Comparison of ENCODE assay signal across 8 mouse cellular contexts in genomic region chr1:79859026-79859425, GRCm38 (mm10). TPM values are rescaled to one million over a fixed set of nuclear protein-coding genes. Genes with fewer than 3 reads are reported as not detected.
DNase-seq lines count a peak whose midpoint lies in the region; ATAC-seq and TF ChIP-seq lines count a peak whose summit lies in the region.

No protein-coding gene starts in this region.

- H3K27ac ChIP-seq in ES-Bruce4 (ENCODE audit: insufficient read depth, low read length): no peak overlapping the region
- H3K27ac ChIP-seq in heart, postnatal 0 days (ENCODE audit: low read depth): no peak overlapping the region

- DNase-seq in heart, adult 11 months: peak; percentile 74
- no peak for DNase-seq in heart, postnatal 10 days
- DNase-seq in heart, postnatal 0 days (ENCODE audit: low spot score): no peak
- no peak for DNase-seq in right cerebral cortex, adult 18-20 months
- DNase-seq in lung, adult 18-20 months: no peak
- DNase-seq in right cerebral cortex, adult 2 months (ENCODE audit: low spot score in 2 of 2): no peak

- intact Hi-C loops in heart, postnatal 10 days (cut with DNase I): no loop called here

- peaks cover 17% of the 10 kb centered on the region for H3K27me3 ChIP-seq in ES-Bruce4 (ENCODE audit: control insufficient read depth, insufficient read depth, low read length, poor library complexity, severe bottlenecking)
- H3K27me3 ChIP-seq in heart, postnatal 0 days (ENCODE audit: control insufficient read depth, insufficient read depth, low read length): 0 out of 2 replicates have a peak, but pooled peaks cover 5% of the 10 kb centered on the region

- H3K4me2 ChIP-seq in heart, postnatal 0 days (ENCODE audit: low read depth, low read length): peak overlapping the region; percentile 98

- no peak for ATAC-seq in heart, postnatal 0 days (ENCODE audit: insufficient read depth, low read depth)
- peak; percentile 18; the same call in 1 of the 2 replicates for ATAC-seq in megakaryocyte-erythroid progenitor cell, adult 5-6 weeks (replicated peaks; ENCODE audit: low FRiP score, low TSS enrichment, poor library complexity, severe bottlenecking)

- WGBS in heart, postnatal 0 days: 31% methylated on average over 4 of the region's 4 CpGs

- TF ChIP-seq CTCF in ES-Bruce4 (IDR thresholded peaks at IDR 0.05; ENCODE audit: low read depth, low read length): no peak
- no peak for TF ChIP-seq CTCF in heart, postnatal 0 days (IDR thresholded peaks at IDR 0.05; ENCODE audit: low read depth)

- H3K4me1 ChIP-seq in ES-Bruce4 (ENCODE audit: control insufficient read depth, insufficient read depth, low read length): no peaks in the 10 kb centered on the region
- peaks cover 6% of the 10 kb centered on the region; the same call in 1 of the 2 replicates for H3K4me1 ChIP-seq in heart, postnatal 0 days (ENCODE audit: control insufficient read depth, insufficient read depth)

- no peak for TF ChIP-seq EP300 in ES-Bruce4 (IDR thresholded peaks at IDR 0.05; ENCODE audit: insufficient read depth, low read depth, low read length)
- TF ChIP-seq EP300 in heart, postnatal 0 days (IDR thresholded peaks at IDR 0.05; ENCODE audit: low read depth): no peak

- H3K9me3 ChIP-seq in ES-Bruce4 (replicated peaks; ENCODE audit: control insufficient read depth, insufficient read depth, low read length, poor library complexity, severe bottlenecking): no peaks in the 10 kb centered on the region
- H3K9me3 ChIP-seq in heart, postnatal 0 days (replicated peaks; ENCODE audit: control insufficient read depth, low read length): no peaks in the 10 kb centered on the region

- no peaks in the 10 kb centered on the region for H3K36me3 ChIP-seq in ES-Bruce4 (ENCODE audit: control insufficient read depth, insufficient read depth, low read length, poor library complexity, severe bottlenecking)
- no peaks in the 10 kb centered on the region for H3K36me3 ChIP-seq in heart, postnatal 0 days (replicated peaks; ENCODE audit: control insufficient read depth, insufficient read depth, low read length)

- TF ChIP-seq POLR2A in ES-Bruce4 (IDR thresholded peaks at IDR 0.05; ENCODE audit: insufficient read depth, low read length): no peak

- H3K4me3 ChIP-seq in ES-Bruce4 (ENCODE audit: low read depth, low read length): peak overlapping the region; percentile 75
- H3K4me3 ChIP-seq in heart, postnatal 0 days (ENCODE audit: low read depth, low read length): peak overlapping the region; percentile 83

- H3K9ac ChIP-seq in ES-Bruce4 (ENCODE audit: low read depth, poor library complexity, severe bottlenecking): peak overlapping the region; percentile 95
- H3K9ac ChIP-seq in heart, postnatal 0 days (replicated peaks; ENCODE audit: low read depth, low read length): peak overlapping the region; percentile 78

RNA-seq across cellular contexts. Expression of gene Serpine2, which starts 2.0 kb away (rescaled TPM):
- total RNA-seq in heart, postnatal 10 days (2021): 10 to 100 TPM; 40.1 to 42.9 TPM
- 71.0 and 71.9 TPM in 2 replicates for polyA plus RNA-seq in ES-Bruce4 (2011; ENCODE audit: insufficient read depth, insufficient read length, low read depth, missing spikeins)
- 21.2 and 26.0 TPM in 2 replicates for total RNA-seq in heart, postnatal 0 days (2014; rRNA removed; ENCODE audit: low replicate concordance)
- 50.5 and 55.7 TPM in 2 replicates for polyA plus RNA-seq in heart, postnatal 0 days (2015; fragmentation: Nextera tagmentation; extraction: Ambion mirVana)
- total RNA-seq in megakaryocyte-erythroid progenitor cell, adult 5-6 weeks (2014; fragmentation: Nextera tagmentation): 4.6 TPM in 1 of 2 replicates, not detected in the other
- 2.4 TPM in 1 of 2 replicates, not detected in the other for total RNA-seq in megakaryocyte-erythroid progenitor cell, adult 5-6 weeks (2017)
